Mouse (Mus musculus) embryo, embryonic 10 days (tissue): ENCODE results near the gene Klrg2.

ENCODE experiments used
- DNase-seq: peaks from one replicate; pipeline ENCODE4 v3.0.0-alpha.2; 2015; ENCODE audit warnings: low spot score

Gene Klrg2

DNA sequence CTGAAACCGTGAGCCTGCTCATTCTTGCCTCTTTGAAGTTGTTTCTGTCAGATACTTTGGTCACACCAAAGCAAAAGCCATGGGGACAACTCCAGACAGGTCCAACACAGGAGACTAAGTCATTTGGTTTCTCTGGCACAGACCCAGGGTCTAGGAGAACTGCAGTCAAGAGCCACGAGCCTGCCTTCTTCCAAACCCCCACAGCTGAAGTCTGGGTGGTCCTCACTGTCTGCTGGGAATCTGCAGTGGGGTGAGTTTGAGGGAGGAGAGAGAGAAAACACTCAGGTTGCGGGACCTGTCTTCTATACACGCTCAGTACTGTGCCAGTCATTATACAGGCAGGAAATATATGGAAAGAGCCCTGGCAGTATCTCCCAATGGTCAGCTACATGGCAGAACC lies 9.6 kb downstream of the Klrg2 start:
- DNase-seq, result no peak

DNA sequence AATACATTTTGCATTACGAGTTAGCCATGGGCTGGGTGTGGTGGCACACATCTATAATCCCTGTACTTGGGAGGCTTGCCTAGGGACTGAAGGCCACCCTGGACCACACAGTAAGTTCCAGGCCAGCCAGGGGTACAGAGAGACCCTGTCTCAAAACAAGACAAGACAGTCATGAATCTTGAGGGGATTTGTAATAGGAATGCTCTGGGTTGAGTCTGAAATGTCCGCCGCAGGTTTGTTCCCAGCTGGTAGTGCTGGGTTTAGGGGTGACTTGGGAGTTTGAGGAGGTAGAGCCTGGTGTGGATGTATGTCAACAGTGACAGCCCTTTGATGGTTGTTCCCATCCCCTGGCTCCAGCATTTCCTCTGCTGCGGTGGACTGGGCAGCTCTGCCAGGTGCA lies 10.0 kb downstream of the Klrg2 start:
- DNase-seq, result no peak

DNA sequence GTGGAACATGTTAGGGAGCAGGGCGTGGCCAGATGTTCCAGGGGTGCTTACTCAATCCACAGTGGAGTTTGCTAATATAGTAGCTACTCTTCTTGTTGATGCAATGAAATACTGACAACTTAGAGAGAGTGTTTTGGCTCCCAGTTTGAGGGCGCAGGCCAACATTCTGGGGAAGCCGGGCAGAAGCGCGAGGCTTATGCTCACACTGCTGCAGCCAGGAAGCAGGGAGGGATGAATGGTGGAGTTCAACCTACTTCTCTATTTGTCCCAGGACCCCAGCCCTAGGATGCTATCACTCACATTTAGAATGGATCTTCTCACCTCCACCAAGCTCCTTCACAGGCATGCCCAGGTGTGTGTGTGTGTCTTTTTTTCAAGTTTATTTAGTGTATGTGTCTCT lies 11.0 kb downstream of the Klrg2 start:
- DNase-seq, result no peak

DNA sequence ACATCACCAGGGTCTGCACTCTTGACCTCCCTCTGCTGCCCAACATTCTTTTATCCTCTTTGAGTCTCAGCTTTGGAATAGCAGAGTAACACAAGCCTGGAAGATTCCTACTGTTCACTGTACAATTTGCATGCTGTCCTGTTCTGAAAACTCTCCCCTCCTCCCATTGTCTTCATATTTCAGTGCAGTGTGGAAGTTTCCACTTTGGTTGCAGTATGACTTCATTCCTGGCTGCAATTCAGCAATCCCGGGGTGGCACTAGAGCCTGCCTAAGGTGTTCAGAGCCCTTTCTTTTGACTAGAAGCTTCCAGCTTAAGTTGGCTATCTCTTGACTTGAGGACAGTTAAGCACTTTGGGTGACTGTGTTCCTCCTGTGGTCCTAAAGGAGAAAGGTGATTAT lies 12.6 kb downstream of the Klrg2 start:
- no peak for DNase-seq

DNA sequence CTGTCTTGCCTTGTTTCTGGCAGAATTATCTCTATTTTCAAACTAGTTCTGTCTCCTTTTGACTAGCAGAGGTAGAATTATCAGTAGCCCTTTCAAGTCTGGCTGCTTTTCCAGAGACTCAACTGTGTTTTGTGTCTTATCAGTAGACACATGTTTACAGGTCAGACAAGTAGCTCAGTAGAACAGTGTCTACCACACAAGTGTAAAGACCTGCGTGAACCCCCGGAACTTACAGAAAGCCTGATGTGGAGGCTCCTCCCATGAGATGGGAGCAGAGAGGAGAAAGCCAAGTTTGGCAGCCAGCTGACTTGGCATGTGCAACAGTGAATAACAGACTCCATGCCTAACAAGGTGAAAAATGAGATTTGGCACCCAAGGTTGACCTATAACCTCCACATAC lies 13.6 kb downstream of the Klrg2 start:
- DNase-seq, result no peak

DNA sequence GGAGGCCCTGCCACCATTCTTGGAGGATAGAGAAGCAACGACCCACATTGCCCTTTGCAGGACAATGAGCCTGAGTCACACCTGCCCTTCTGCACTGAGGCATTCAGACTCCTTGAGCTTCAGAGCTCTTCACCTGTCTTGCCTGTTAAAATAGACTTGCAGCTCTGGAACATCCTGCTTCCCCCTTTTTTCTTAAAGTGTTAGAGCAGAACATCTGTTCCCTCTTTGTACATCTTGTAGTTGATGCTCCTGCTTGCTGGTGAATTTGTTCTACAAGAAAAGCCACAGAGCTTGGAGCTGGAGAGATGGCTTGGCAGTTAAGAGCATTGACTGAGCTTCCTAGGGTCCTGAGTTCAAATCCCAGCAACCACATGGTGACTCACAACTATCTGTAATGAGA lies 14.6 kb downstream of the Klrg2 start:
- no peak for DNase-seq

DNA sequence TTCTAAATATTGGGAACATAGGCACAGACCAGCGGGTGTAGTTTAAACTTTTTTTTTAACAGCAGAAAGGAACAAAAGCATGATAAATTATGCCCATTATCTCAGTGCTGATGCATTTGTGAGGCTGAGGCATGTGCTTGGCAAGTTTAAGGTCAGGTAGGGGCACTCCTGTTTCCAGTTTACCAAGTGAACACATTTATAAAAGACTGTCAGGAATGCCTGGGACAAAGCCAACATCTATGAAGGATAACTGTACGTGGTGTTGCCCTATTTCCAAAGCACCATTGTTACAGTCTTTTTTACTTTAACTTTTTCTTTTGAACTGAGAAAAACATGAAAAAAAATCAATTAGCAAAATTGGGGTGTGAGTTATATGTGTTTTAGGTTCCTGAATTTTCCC lies 27.1 kb downstream of the Klrg2 start:
- no peak for DNase-seq

DNA sequence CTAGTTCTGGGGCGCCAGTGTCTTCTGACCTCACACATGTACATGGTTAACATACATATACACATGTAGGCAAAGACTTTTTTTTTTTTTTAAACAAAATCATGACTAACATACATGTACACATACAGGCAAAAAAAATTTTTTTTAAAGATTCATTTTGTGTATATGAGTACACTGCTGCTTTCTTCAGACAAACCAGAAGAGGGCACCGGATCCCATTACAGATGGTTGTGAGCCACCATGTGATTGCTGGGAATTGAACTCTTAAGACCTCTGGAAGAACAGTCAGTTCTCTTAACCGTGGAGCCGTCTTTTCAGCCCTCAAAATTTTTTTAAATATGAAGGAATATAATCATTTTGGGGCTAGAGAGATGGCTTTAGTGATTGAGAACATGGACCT lies 39.6 kb downstream of the Klrg2 start:
- no peak for DNase-seq

DNA sequence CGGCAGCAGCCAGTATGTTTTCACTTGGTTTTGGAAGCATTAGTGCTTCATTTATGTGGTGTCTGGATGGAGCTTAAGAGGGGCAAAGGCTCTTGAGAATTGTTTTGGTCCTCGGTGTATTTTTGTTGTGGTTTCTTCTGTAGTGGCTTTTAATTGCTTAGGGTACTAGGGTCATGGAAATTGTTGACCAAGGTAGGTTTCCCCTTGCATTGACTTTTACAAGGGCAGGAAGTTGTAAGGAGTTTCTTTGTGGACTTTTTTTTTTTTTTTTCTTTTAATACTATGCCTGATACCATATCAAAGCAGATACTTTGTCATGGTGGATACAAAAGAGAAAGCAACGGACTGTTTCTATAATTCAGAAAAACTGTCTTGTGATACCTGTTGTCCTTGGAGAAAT lies 55.3 kb downstream of the Klrg2 start:
- no peak for DNase-seq

DNA sequence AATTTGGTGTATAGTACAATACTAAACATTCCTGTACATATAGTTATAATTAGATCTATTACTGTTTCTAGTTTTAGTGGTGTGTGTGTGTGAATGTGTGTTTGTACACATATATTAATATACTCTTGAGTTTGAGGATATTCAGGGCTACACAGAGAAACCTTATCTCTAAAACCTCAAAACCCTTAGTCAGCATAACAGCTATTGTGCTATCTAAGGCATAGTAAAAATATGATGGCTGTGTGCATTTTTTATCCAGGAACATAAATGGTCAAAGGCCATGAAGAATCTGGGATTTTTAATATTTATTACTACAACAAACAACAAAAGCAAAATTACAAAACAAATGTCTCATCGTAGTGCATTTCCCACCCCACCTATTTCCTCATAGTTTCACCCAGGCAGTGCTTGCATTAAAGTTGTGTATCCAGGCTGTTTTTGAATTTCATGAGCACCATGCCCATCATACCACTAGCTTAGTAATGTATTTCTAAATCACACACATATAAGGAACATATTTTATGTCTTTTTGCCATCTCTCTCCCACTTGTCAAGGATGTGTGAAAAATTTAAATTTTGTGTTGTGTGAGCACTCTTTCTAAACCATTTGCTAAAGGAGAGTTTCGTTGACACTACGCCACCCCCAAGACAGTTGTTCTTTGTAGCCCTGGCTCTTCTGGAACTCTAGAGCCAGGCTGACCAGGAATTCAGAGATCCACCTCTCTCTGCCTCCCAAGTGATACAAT lies 56.8 kb downstream of the Klrg2 start:
- no peak for DNase-seq

DNA sequence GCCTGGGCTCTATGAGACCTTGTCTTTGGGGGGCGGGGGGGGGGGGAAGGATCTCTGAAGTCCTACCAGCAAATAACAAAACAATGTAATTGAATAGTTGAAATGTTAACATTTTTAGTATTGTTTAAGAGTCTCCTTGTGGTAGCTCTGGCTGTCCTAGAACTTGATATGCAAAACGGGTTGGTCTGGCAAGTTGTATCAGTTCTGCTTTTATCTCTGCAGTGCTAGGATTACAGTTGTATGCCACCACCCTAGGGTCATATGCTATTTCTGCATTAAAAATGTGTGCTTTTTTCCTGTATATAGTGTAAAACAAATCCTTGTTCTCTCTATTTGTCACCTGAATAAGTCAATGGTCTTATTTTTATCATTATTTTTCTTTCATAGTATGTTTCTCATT lies 60.9 kb downstream of the Klrg2 start:
- no peak for DNase-seq
